Mouse (Mus musculus) MEL (cell line): Measurements from ENCODE around the gene Adm2. TPM values are rescaled to one million over a fixed set of nuclear protein-coding genes. Genes with fewer than 3 reads are reported as not detected.

Experiments
- DNase-seq: peaks from one replicate; pipeline ENCODE4 v3.0.0; 2011; ENCODE audit warnings: low read depth, low spot score
- H3K27ac ChIP-seq: 2 replicates; pipeline ENCODE4 v1.5.1; 2012; ENCODE audit warnings: low read depth, mild to moderate bottlenecking, control low read depth, low read length, moderate library complexity; ENCODE audit not compliant: control insufficient read depth
- H3K27me3 ChIP-seq, 2 experiments: fragments of 150-350 bp in 1 of 2; sonication (generic) in 1 of 2; 2 replicates each; pipeline ENCODE4 v1.6.1; 2012; ENCODE audit warnings: low read length in 2 of 2, mild to moderate bottlenecking in 2 of 2, improper control_type of control experiment in 1 of 2, moderate library complexity in 1 of 2; ENCODE audit not compliant: insufficient read depth in 2 of 2, control insufficient read depth in 1 of 2
- H3K36me3 ChIP-seq, 2 experiments: 2 replicates each; pipeline ENCODE4 v1.6.1; 2012 to 2014; ENCODE audit warnings: low read length in 2 of 2, improper control_type of control experiment in 1 of 2, inconsistent platforms in 1 of 2, mild to moderate bottlenecking in 1 of 2; ENCODE audit not compliant: insufficient read depth in 2 of 2, control insufficient read depth in 1 of 2
- H3K4me1 ChIP-seq, 2 experiments: fragments of 150-350 bp in 1 of 2; sonication (generic) in 1 of 2; 2 replicates each; pipeline ENCODE4 v1.6.1; 2012; ENCODE audit warnings: low read length in 2 of 2, improper control_type of control experiment in 1 of 2, mild to moderate bottlenecking in 1 of 2; ENCODE audit not compliant: insufficient read depth in 2 of 2, control insufficient read depth in 1 of 2
- H3K4me3 ChIP-seq, 2 experiments: fragments of 150-350 bp in 1 of 2; sonication (generic) in 1 of 2; 2 replicates each; pipeline ENCODE4 v1.5.1; 2012; ENCODE audit warnings: low read depth in 2 of 2, low read length in 2 of 2, mild to moderate bottlenecking in 2 of 2, moderate library complexity in 2 of 2, control low read depth in 1 of 2, improper control_type of control experiment in 1 of 2; ENCODE audit not compliant: control insufficient read depth in 1 of 2, insufficient read depth in 1 of 2
- H3K79me2 ChIP-seq: 2 replicates; pipeline ENCODE4 v1.6.1; 2012; ENCODE audit warnings: mild to moderate bottlenecking, low read length, moderate library complexity; ENCODE audit not compliant: control insufficient read depth, poor library complexity, insufficient read depth
- H3K9ac ChIP-seq: 2 replicates; pipeline ENCODE4 v1.6.1; 2012; ENCODE audit warnings: low read depth, mild to moderate bottlenecking, control low read depth, low read length, moderate library complexity; ENCODE audit not compliant: control insufficient read depth, poor library complexity, severe bottlenecking
- H3K9me3 ChIP-seq: fragments of 150-350 bp; sonication (generic); replicated peaks from 2 replicates; pipeline ENCODE4 v1.6.1; 2012; ENCODE audit warnings: mild to moderate bottlenecking, low read length, improper control_type of control experiment, moderate library complexity; ENCODE audit not compliant: insufficient read depth
- BHLHE40 ChIP-seq: IDR thresholded peaks from 2 replicates; pipeline ENCODE4 v1.6.1; 2012; ENCODE audit warnings: low read depth, mild to moderate bottlenecking, inconsistent platforms, low read length, improper control_type of control experiment, borderline replicate concordance
- CHD2 ChIP-seq: IDR thresholded peaks from 2 replicates; pipeline ENCODE4 v1.6.1; 2011; ENCODE audit warnings: low read length, improper control_type of control experiment
- E2F4 ChIP-seq: IDR thresholded peaks from 2 replicates; pipeline ENCODE4 v1.6.1; 2011; ENCODE audit warnings: low read depth, low read length, improper control_type of control experiment, borderline replicate concordance
- ELF1 ChIP-seq: IDR thresholded peaks from 2 replicates; pipeline ENCODE4 v1.6.1; 2014; ENCODE audit warnings: low read depth, mild to moderate bottlenecking, inconsistent platforms, low read length, improper control_type of control experiment, moderate library complexity
- EP300 ChIP-seq, 2 experiments: IDR thresholded peaks; 2 replicates each; pipeline ENCODE4 v1.6.1; 2011; ENCODE audit warnings: improper control_type of control experiment in 2 of 2, low read length in 2 of 2, low read depth in 1 of 2, mild to moderate bottlenecking in 1 of 2
- ETS1 ChIP-seq: IDR thresholded peaks from 2 replicates; pipeline ENCODE4 v1.6.1; 2012; ENCODE audit warnings: low read depth, mild to moderate bottlenecking, inconsistent platforms, low read length, improper control_type of control experiment, moderate library complexity
- GABPA ChIP-seq: IDR thresholded peaks from 2 replicates; pipeline ENCODE4 v1.6.1; 2012; ENCODE audit warnings: low read depth, mild to moderate bottlenecking, inconsistent platforms, low read length, improper control_type of control experiment, moderate library complexity
- GATA1 ChIP-seq: IDR thresholded peaks from 2 replicates; pipeline ENCODE4 v1.6.1; 2011; ENCODE audit warnings: low read depth, low read length, improper control_type of control experiment
- JUND ChIP-seq: IDR thresholded peaks from 2 replicates; pipeline ENCODE4 v1.6.1; 2011; ENCODE audit warnings: low read depth, mild to moderate bottlenecking, improper control_type of control experiment, low read length
- KAT2A ChIP-seq: conservative IDR thresholded peaks from 2 replicates; pipeline ENCODE4 v1.6.1; 2012; ENCODE audit warnings: low read depth, low read length, improper control_type of control experiment, inconsistent platforms
- MEF2A ChIP-seq: IDR thresholded peaks from 2 replicates; pipeline ENCODE4 v1.6.1; 2014; ENCODE audit warnings: low read depth, mild to moderate bottlenecking, inconsistent platforms, low read length, improper control_type of control experiment; ENCODE audit not compliant: poor library complexity, insufficient replicate concordance, severe bottlenecking; ENCODE audit errors: extremely low read depth
- MXI1 ChIP-seq: IDR thresholded peaks from 2 replicates; pipeline ENCODE4 v1.6.1; 2011; ENCODE audit warnings: mild to moderate bottlenecking, low read depth, low read length, improper control_type of control experiment
- MYB ChIP-seq: IDR thresholded peaks from 2 replicates; pipeline ENCODE4 v1.6.1; 2011; ENCODE audit warnings: mild to moderate bottlenecking, low read depth, low read length, improper control_type of control experiment
- NELFE ChIP-seq: IDR thresholded peaks from 2 replicates; pipeline ENCODE4 v1.6.1; 2011; ENCODE audit warnings: low read depth, low read length, improper control_type of control experiment
- NRF1 ChIP-seq: IDR thresholded peaks from 2 replicates; pipeline ENCODE4 v1.6.1; 2014; ENCODE audit warnings: low read depth, mild to moderate bottlenecking, inconsistent platforms, low read length, improper control_type of control experiment, moderate library complexity; ENCODE audit not compliant: poor library complexity, insufficient read depth, severe bottlenecking
- POLR2A ChIP-seq, 2 experiments: IDR thresholded peaks; 2 replicates each; pipeline ENCODE4 v1.6.1; 2011 to 2012; ENCODE audit warnings: low read length in 2 of 2, mild to moderate bottlenecking in 2 of 2, control low read depth in 1 of 2, improper control_type of control experiment in 1 of 2, low read depth in 1 of 2, moderate library complexity in 1 of 2; ENCODE audit not compliant: control insufficient read depth in 1 of 2, insufficient read depth in 1 of 2, poor library complexity in 1 of 2
- UBTF ChIP-seq: IDR thresholded peaks from 2 replicates; pipeline ENCODE4 v1.6.1; 2012; ENCODE audit warnings: low read depth, mild to moderate bottlenecking, inconsistent platforms, low read length, improper control_type of control experiment, moderate library complexity, borderline replicate concordance; ENCODE audit not compliant: insufficient read depth
- USF1 ChIP-seq: IDR thresholded peaks from 2 replicates; pipeline ENCODE4 v1.6.1; 2014; ENCODE audit warnings: low read depth, mild to moderate bottlenecking, inconsistent platforms, low read length, improper control_type of control experiment, moderate library complexity
- ZC3H11A ChIP-seq: IDR thresholded peaks from 2 replicates; pipeline ENCODE4 v1.6.1; 2012; ENCODE audit warnings: low read depth, mild to moderate bottlenecking, inconsistent platforms, low read length, improper control_type of control experiment
- ZKSCAN1 ChIP-seq: IDR thresholded peaks from 2 replicates; pipeline ENCODE4 v1.6.1; 2012; ENCODE audit warnings: low read depth, mild to moderate bottlenecking, inconsistent platforms, low read length, improper control_type of control experiment, moderate library complexity
- polyA plus RNA-seq, 2 experiments: library from polyadenylated mRNA; stranded (reverse) in 1 of 2; unstranded in 1 of 2; fragments of >175 nt in 1 of 2; fragments of >200 nt in 1 of 2; gene quantifications; 2 replicates each; pipeline versions ENCODE4 v1.2.1 to v1.2.4; 2012; ENCODE audit warnings: low replicate concordance in 2 of 2, low read depth in 1 of 2; ENCODE audit not compliant: insufficient read length in 2 of 2, insufficient read depth in 1 of 2, missing spikeins in 1 of 2
- total RNA-seq: library from RNA; depleted of rRNA; stranded (reverse); fragments of 300-350 nt; gene quantifications from 2 replicates; pipeline ENCODE4 v1.2.3, GENCODE M21; 2012

Gene Adm2
- total and polyA plus RNA-seq, 3 experiments, result 1.4 to 18.2 TPM; not detected in 1

- peak; percentile 34 for DNase-seq
- Histone ChIP-seq H3K36me3 (no peaks in the 10 kb centered on the region), H3K4me1 (peaks cover 5% of the 10 kb centered on the region in 2 experiments), H3K27ac (no peak overlapping the region), H3K27me3 (no peaks in the 10 kb centered on the region), H3K9me3 (no peaks in the 10 kb centered on the region), H3K4me3 (no peak overlapping the region), H3K79me2 (no peaks in the 10 kb centered on the region), H3K9ac (no peak overlapping the region)
- TF ChIP-seq ZKSCAN1, result 0 out of 2 replicates have a peak, but pooled peaks have one; percentile 33
- TF ChIP-seq CHD2, result no peak
Observed at GRCm38 (mm10) chr15:89339696-89340095, 17.2 kb downstream of the Adm2 start.

DNA sequence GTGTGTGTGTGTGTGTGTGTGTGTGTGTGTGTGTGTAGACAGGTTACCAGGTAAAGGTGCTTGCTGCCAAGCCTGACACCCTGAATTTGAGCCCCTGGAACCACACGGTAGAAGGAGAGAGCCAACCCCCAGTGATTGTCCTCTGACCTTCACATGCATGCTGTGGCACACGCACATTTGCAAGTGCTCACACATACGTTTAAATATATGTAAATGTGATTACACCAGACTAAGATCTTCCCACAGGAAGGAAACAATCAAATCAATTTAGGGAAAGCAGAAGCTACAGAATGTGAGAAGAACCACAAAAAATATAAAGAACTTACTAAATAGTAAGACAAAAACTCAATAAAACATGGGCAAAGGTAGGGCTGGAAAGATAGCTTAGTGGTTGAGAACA lies 17.6 kb downstream of the Adm2 start:
- no peaks in the 10 kb centered on the region for H3K27me3 ChIP-seq
- H3K36me3 ChIP-seq, result no peaks in the 10 kb centered on the region
- H3K79me2 ChIP-seq, result no peaks in the 10 kb centered on the region
- TF ChIP-seq ETS1 (no peak), UBTF (no peak), E2F4 (no peak), GATA1 (no peak), USF1 (no peak), MYB (no peak), MEF2A (no peak), NRF1 (no peak), MXI1 (no peak), NELFE (no peak), GABPA (no peak), POLR2A (IDR thresholded peaks at IDR 0.05; ENCODE audit: control insufficient read depth in 1 of 2, insufficient read depth in 1 of 2, low read depth in 1 of 2, low read length in 2 of 2, poor library complexity in 1 of 2) (no peak), KAT2A (no peak), EP300 (IDR thresholded peaks at IDR 0.05; ENCODE audit: low read depth in 1 of 2, low read length in 2 of 2) (no peak), BHLHE40 (no peak), JUND (no peak), ELF1 (no peak), ZC3H11A (no peak)
- H3K9ac ChIP-seq, result no peak overlapping the region
- H3K27ac ChIP-seq, result no peak overlapping the region
- H3K9me3 ChIP-seq, result no peaks in the 10 kb centered on the region
- peaks cover 5% of the 10 kb centered on the region in 2 experiments for H3K4me1 ChIP-seq
- DNase-seq, result no peak
- no peak overlapping the region for H3K4me3 ChIP-seq
